Mouse (Mus musculus) lung, postnatal 0 days (tissue): Measurements from ENCODE around the gene Rab31. TPM values are rescaled to one million over a fixed set of nuclear protein-coding genes. Genes with fewer than 3 reads are reported as not detected.

Experiments used
- ATAC-seq: fragments of 200-750 bp; cut with Nextera tagmentation; 2 replicates; pipeline ENCODE4 v1.8.0; 2017; ENCODE audit warnings: moderate library complexity
- DNase-seq: peaks from one replicate; pipeline ENCODE4 v3.0.0-alpha.2; 2016; ENCODE audit warnings: low spot score
- H3K27ac ChIP-seq: fragments of 300-500 bp; sonication (generic); 2 replicates; pipeline ENCODE4 v1.5.1; 2014; ENCODE audit warnings: antibody characterized with exemption, mild to moderate bottlenecking, low read length, mixed read lengths
- H3K27me3 ChIP-seq: fragments of 300-500 bp; sonication (generic); replicated peaks from 2 replicates; pipeline ENCODE4 v1.6.1; 2014; ENCODE audit warnings: low read length, mixed read lengths; ENCODE audit not compliant: insufficient read depth
- H3K36me3 ChIP-seq: fragments of 300-500 bp; sonication (generic); 2 replicates; pipeline ENCODE4 v1.6.1; 2014; ENCODE audit warnings: low read length, mixed read lengths; ENCODE audit not compliant: insufficient read depth
- H3K4me1 ChIP-seq: fragments of 300-500 bp; sonication (generic); 2 replicates; pipeline ENCODE4 v1.6.1; 2014; ENCODE audit warnings: antibody characterized with exemption, low read depth, low read length, mixed read lengths; ENCODE audit not compliant: insufficient read depth
- H3K4me2 ChIP-seq: fragments of 300-500 bp; sonication (generic); replicated peaks from 2 replicates; pipeline ENCODE4 v1.6.1; 2014; ENCODE audit warnings: low read depth, mild to moderate bottlenecking, low read length, moderate library complexity, mixed read lengths
- H3K4me3 ChIP-seq: fragments of 300-500 bp; sonication (generic); 2 replicates; pipeline ENCODE4 v1.5.1; 2014; ENCODE audit warnings: low read depth, low read length
- H3K9ac ChIP-seq: fragments of 300-500 bp; sonication (generic); replicated peaks from 2 replicates; pipeline ENCODE4 v1.6.1; 2014; ENCODE audit warnings: low read depth, mild to moderate bottlenecking
- H3K9me3 ChIP-seq: fragments of 300-500 bp; sonication (generic); 2 replicates; pipeline ENCODE4 v1.6.1; 2016; ENCODE audit warnings: low read length, mixed read lengths
- CTCF ChIP-seq: IDR thresholded peaks from 2 replicates; pipeline ENCODE4 v1.5.1; 2016; ENCODE audit warnings: antibody characterized with exemption, mild to moderate bottlenecking
- EP300 ChIP-seq: IDR thresholded peaks from 2 replicates; pipeline ENCODE4 v1.6.1; 2016; ENCODE audit warnings: antibody characterized with exemption, mild to moderate bottlenecking, control low read depth
- WGBS: fragments of 180-500 bp; shearing (Covaris S2); extraction: QIAGEN DNeasy Blood & Tissue Kit; methylation state at CpG from one replicate; pipeline ENCODE4 v1.1.7; 2014; 5-methylcytosine and 5-hydroxymethylcytosine counted together
- polyA plus RNA-seq: library from polyadenylated mRNA; unstranded; fragments of >200 nt; fragmentation: Nextera tagmentation; extraction: Ambion mirVana; gene quantifications from 2 replicates; pipeline ENCODE4 v1.2.1, GENCODE M21; 2015

Gene Rab31
- polyA plus RNA-seq, 1 experiment from 2014 or later = 33.3 TPM

- ATAC-seq = no peak
- Histone ChIP-seq H3K4me1 (peaks cover 3% of the 10 kb centered on the region; the same call in 1 of the 2 replicates), H3K9me3 (no peaks in the 10 kb centered on the region), H3K4me2 (no peak overlapping the region), H3K9ac (no peak overlapping the region), H3K4me3 (no peak overlapping the region), H3K27me3 (no peaks in the 10 kb centered on the region), H3K36me3 (no peaks in the 10 kb centered on the region), H3K27ac (no peak overlapping the region)
- TF ChIP-seq CTCF (no peak), EP300 (no peak)
- DNase-seq = no peak
- WGBS = 84% methylated on average over 2 of the region's 2 CpGs
Measured at GRCm38 (mm10) chr17:65680801-65681412, 91.6 kb downstream of the Rab31 start.

- no peak overlapping the region for H3K4me2 ChIP-seq
- peak; percentile 77 for ATAC-seq
- H3K4me3 ChIP-seq = no peak overlapping the region
- H3K36me3 ChIP-seq = no peaks in the 10 kb centered on the region
- H3K4me1 ChIP-seq = peaks cover 3% of the 10 kb centered on the region; the same call in 1 of the 2 replicates
- TF ChIP-seq EP300 (peak; percentile 98), CTCF (no peak)
- peak; percentile 53 for DNase-seq
- no peaks in the 10 kb centered on the region for H3K9me3 ChIP-seq
- peak overlapping the region; percentile 26; the same call in 1 of the 2 replicates for H3K27ac ChIP-seq
- no peaks in the 10 kb centered on the region for H3K27me3 ChIP-seq
- H3K9ac ChIP-seq = no peak overlapping the region
- 56% methylated on average over 14 of the region's 14 CpGs for WGBS
Measured at GRCm38 (mm10) chr17:65679806-65680446, 92.6 kb downstream of the Rab31 start.

- Histone ChIP-seq H3K4me3 (no peak overlapping the region), H3K9ac (no peak overlapping the region), H3K9me3 (no peaks in the 10 kb centered on the region), H3K27ac (no peak overlapping the region), H3K4me1 (peaks cover 3% of the 10 kb centered on the region; the same call in 1 of the 2 replicates), H3K4me2 (no peak overlapping the region), H3K36me3 (no peaks in the 10 kb centered on the region), H3K27me3 (no peaks in the 10 kb centered on the region)
- peak; percentile 60 for TF ChIP-seq CTCF
- no peak for TF ChIP-seq EP300
- ATAC-seq (no peak), DNase-seq (no peak)
- 93% methylated on average over 1 of the region's 1 CpGs for WGBS
Measured at GRCm38 (mm10) chr17:65677742-65678141, 94.8 kb downstream of the Rab31 start.

GRCm38 (mm10) chr17:65676536-65676935 lies 96.0 kb downstream of the Rab31 start:
- peaks cover 3% of the 10 kb centered on the region; the same call in 1 of the 2 replicates for H3K4me1 ChIP-seq
- H3K27ac ChIP-seq = no peak overlapping the region
- H3K36me3 ChIP-seq = no peaks in the 10 kb centered on the region
- no peak for ATAC-seq
- WGBS = 68% methylated on average over 8 of the region's 8 CpGs
- H3K4me3 ChIP-seq = no peak overlapping the region
- TF ChIP-seq CTCF (no peak), EP300 (no peak)
- no peaks in the 10 kb centered on the region for H3K27me3 ChIP-seq
- H3K4me2 ChIP-seq = no peak overlapping the region
- H3K9me3 ChIP-seq = no peaks in the 10 kb centered on the region
- DNase-seq = no peak
- H3K9ac ChIP-seq = no peak overlapping the region

GRCm38 (mm10) chr17:65675985-65676384 lies 96.6 kb downstream of the Rab31 start:
- Histone ChIP-seq H3K9me3 (no peaks in the 10 kb centered on the region), H3K4me2 (no peak overlapping the region), H3K9ac (no peak overlapping the region), H3K4me1 (peaks cover 3% of the 10 kb centered on the region; the same call in 1 of the 2 replicates), H3K36me3 (no peaks in the 10 kb centered on the region), H3K4me3 (no peak overlapping the region), H3K27me3 (no peaks in the 10 kb centered on the region), H3K27ac (no peak overlapping the region)
- WGBS = 83% methylated on average over 3 of the region's 3 CpGs
- no peak for DNase-seq
- no peak for TF ChIP-seq EP300
- TF ChIP-seq CTCF = no peak
- ATAC-seq = no peak

GRCm38 (mm10) chr17:65674710-65675171 lies 97.8 kb downstream of the Rab31 start:
- peak; percentile 47; the same call in 1 of the 2 replicates for TF ChIP-seq EP300
- no peak for TF ChIP-seq CTCF
- no peaks in the 10 kb centered on the region for H3K27me3 ChIP-seq
- no peak overlapping the region for H3K4me2 ChIP-seq
- 30% methylated on average over 1 of the region's 1 CpGs for WGBS
- no peaks in the 10 kb centered on the region for H3K9me3 ChIP-seq
- ATAC-seq (peak; percentile 49), DNase-seq (peak; percentile 60)
- peak overlapping the region; percentile 20; the same call in 1 of the 2 replicates for H3K27ac ChIP-seq
- H3K36me3 ChIP-seq = no peaks in the 10 kb centered on the region
- peaks cover under 1% of the 10 kb centered on the region; the same call in 1 of the 2 replicates for H3K4me1 ChIP-seq
- H3K9ac ChIP-seq = no peak overlapping the region
- no peak overlapping the region for H3K4me3 ChIP-seq
